Mouse (Mus musculus) megakaryocyte, adult 5-6 weeks (primary cell): ENCODE measurements around the gene Ropn1l. TPM values are rescaled to one million over a fixed set of nuclear protein-coding genes. Genes with fewer than 3 reads are reported as not detected.

Source experiments
- ATAC-seq: 2 replicates; pipeline ENCODE4 v1.8.0; 2016; ENCODE audit warnings: mild to moderate bottlenecking, inconsistent platforms; ENCODE audit not compliant: poor library complexity, severe bottlenecking
- total RNA-seq, 2 experiments: library from RNA; stranded (forward) in 1 of 2; stranded (reverse) in 1 of 2; fragments of 153-499, 151-499 nt in 1 of 2; fragments of 221-1000, 200-1000 nt in 1 of 2; gene quantifications; 2 replicates each; pipeline versions ENCODE4 v1.2.3 to v1.2.4; 2015 to 2017

Ropn1l gene
- total RNA-seq, 2 experiments from 2014 or later: 1.4 to 1.5 TPM

DNA sequence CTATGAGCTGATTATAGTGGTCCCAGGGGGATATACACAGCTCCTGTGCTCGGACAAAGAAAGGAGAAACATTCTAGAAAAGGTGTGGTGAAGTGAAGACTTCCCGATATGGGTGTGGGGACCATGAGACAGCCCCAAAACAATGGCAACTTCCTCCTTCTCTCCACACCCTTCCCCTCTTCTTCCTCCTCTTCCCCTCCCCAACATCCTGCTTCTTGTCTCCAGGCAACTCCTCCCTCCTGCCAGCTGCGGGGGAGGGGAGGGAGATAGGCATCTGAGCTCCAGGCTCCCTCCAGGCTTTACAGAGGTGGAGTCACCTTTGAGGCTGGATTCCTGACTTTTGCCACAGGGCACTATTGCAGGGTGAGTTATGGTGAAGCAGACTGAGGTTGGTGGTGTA lies 40.6 kb downstream of the Ropn1l start:
- ATAC-seq: peak; percentile 82

DNA sequence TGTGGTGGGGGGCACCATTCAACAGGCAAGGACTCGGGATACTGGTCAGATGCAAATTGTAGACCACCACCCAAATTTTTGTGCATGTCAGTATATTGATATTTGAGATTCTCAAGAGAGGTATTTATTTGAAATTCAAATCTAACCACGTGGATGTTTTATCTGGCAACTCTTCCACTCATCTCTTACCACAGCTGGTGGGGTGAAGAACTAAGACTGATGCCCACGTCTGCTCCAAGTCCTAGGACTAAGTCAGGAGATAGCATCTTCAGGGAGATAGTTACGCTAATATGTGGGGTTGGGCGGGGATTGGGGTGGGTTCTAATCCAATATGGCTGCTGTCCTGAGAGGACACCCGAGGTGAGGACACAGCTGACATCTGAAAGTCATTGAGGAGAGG lies 41.1 kb downstream of the Ropn1l start:
- ATAC-seq: no peak

DNA sequence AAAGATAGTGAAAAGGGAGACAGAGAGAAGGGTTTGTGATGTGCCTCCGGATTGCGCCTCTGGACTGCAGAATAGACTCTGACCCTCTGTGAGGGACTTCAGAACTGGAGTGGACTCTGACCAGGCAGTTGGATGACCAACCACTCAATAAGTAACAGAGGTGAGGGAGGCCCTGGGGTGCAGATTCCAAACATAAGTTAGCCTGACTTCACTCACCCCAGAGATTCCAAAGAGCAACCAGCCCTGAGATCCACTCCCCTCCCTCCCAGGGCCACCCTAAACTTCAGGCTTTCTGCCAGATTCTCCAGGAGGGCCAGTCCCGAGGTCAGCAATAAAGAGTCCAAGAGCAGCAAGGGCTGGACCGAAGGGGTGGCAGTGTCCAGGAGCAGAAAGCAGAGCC lies 46.0 kb downstream of the Ropn1l start:
- no peak for ATAC-seq

GRCm38 (mm10) chr15:31406881-31407280 lies 46.7 kb downstream of the Ropn1l start:
- no peak for ATAC-seq

DNA sequence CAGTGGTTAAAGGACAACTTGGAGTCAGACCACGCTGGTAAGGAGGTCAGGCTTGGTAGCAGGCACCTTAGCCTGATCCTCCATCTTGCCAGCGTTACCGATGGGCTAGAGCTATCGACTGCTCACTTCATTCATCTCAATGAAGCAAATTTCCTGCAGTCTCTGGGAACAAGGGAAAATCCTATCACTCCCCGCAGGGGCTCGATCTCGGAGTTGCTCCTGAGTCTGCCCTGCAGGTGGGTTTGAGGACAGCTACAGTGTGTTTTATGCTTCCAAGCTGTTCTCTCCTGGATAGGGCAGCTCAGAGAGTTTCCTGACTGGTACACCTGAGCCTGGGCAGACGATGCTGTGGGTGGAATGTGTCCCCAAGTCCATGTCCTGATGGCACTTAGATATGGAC lies 49.2 kb downstream of the Ropn1l start:
- no peak for ATAC-seq

GRCm38 (mm10) chr15:31402200-31402892 lies 51.2 kb downstream of the Ropn1l start:
- no peak for ATAC-seq

DNA sequence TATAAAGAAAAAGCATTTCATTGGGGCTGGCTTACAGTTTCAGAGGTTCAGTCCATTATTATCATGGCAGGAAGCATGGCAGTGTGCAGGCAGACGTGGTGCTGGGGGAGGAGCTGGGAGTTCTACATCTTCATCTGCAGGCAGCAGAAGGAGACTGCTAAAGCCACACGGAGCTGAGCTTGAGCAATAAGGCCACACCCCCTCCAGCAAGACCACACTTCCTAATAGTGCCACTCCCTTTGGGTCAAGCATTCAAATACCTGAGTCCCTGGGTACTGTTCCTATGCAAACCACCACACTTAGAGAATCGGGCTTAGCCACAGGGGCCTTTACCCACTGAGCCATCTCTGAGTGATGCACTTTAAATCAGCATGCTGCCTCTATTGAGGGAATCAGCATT lies 52.6 kb downstream of the Ropn1l start:
- ATAC-seq: peak; percentile 97

DNA sequence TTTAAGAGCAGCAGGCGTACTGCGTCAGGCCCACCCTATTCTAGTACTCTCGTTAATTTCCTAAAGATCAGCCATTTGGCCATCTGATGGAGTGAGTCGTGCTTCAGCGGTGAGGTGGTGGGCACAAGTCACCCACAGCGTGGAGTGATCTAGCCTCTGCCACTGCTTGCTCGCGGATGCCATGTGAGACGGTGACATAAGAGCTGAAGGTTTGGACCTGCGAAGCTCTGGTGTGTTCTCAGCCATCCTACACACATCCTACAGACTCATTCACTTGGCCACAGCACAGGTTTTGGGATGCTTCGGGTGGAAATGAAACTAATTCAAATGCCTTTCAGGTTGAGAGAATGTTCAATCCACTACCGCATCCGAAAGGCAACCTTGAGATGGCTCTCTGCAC lies 54.8 kb downstream of the Ropn1l start:
- ATAC-seq: no peak

DNA sequence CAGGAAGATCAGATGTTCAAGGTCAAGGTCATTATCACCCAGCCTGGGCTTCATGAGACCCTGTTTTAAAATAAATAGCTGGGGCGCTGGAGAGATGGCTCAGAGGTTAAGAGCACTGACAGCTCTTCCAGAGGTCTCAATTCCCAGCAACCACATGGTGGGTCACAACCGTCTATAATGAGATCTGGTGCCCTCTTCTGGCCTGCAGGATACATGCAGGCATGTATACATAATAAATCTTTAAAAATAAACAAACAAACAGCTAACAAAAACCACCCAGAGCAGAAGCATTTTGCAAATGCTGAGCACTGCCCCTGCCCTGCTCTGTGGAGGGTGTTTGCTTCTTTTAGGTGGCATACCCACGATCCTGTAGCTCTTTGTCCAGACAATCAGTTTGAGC lies 56.2 kb downstream of the Ropn1l start:
- ATAC-seq: no peak

- no peak for ATAC-seq
Measured at GRCm38 (mm10) chr15:31396755-31397154, 56.8 kb downstream of the Ropn1l start.

- no peak for ATAC-seq
Measured at GRCm38 (mm10) chr15:31395986-31396385, 57.6 kb downstream of the Ropn1l start.

DNA sequence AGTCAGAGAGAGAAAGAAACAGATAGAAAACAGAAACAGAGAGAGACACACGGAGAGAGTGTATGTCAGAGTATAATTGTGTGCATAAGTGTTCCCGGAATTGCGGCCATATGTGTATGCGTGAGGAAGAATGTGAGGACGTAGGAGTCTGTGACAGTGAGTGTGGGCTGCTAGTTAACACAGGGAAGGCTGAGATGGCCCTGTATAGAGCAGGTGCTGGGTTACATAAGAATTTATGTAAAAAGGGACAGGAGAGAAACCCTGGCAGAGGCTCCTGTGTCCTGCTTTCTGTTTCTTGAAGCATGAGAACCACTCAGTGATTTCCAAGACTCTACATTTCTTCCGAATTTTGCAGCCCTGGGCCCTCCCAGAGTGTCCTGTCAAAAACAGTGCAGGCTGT lies 60.1 kb downstream of the Ropn1l start:
- no peak for ATAC-seq

DNA sequence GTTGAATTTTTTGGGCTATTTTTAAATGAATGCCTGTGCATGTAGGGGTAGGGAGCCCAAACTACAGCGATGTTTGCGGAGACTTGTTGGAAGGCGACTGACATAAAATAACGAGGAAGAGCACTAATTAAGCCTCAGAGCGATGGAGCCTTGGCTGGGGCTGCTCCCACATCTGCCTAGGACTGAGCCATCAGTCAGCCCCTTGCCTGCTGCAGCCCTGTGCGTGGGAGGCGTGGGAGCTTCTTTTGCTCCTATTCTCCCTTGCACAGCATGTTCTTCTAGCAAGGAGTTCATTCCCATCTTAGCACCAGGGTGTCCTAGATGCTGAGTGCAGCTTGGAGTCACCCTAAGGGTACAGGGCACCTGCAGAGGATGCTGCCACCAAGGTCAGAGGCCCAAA lies 60.8 kb downstream of the Ropn1l start:
- no peak for ATAC-seq

DNA sequence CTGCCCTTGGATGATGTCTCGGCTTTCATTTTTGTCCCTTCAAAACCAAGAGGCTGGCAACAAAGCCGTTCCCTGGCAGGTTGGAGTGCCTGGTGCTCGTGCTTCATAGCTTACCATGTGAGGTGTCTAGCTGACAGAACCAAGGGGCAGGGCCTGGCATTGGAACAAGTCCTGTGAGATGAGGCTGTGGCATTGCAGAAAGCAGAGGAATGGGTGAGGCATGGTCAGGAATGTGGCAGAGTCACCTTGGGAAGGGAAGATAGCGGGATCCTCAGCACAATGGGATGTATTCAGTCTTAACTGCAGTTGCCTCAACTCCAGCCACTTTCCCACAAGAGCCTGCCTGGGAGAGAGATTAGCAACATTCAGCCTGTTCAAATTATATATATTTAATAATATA lies 61.4 kb downstream of the Ropn1l start:
- ATAC-seq: no peak

Other genes with a start within 250 kb of the Ropn1l start
- 91.4 and 97.3 TPM in 2 replicates for gene Dap, start 229.4 kb downstream of the Ropn1l start, total RNA-seq (2015)
- gene Dap, start 229.4 kb downstream of the Ropn1l start, total RNA-seq (2017): 63.1 and 66.6 TPM in 2 replicates
- 4.8 and 5.1 TPM in 2 replicates for gene Ankrd33b, start 86.0 kb downstream of the Ropn1l start, total RNA-seq (2015)
- gene Ankrd33b, start 86.0 kb downstream of the Ropn1l start, total RNA-seq (2017): 5.8 and 9.1 TPM in 2 replicates
- 35.7 and 38.4 TPM in 2 replicates for gene March6, start 77.3 kb upstream of the Ropn1l start, total RNA-seq (2015)
- gene March6, start 77.3 kb upstream of the Ropn1l start, total RNA-seq (2017): 31.1 and 34.2 TPM in 2 replicates
- gene Cmbl, start 111.7 kb upstream of the Ropn1l start, total RNA-seq (2015): 0.46 TPM in 1 of 2 replicates, not detected in the other
- gene Cmbl, start 111.7 kb upstream of the Ropn1l start, total RNA-seq (2017): 0.48 TPM in 1 of 2 replicates, not detected in the other
- gene Cct5, start 148.1 kb upstream of the Ropn1l start, total RNA-seq (2015): 274 and 308 TPM in 2 replicates
- 263 and 265 TPM in 2 replicates for gene Cct5, start 148.1 kb upstream of the Ropn1l start, total RNA-seq (2017)
- gene Fam173b, start 148.1 kb upstream of the Ropn1l start, total RNA-seq (2015): 7.0 and 10.5 TPM in 2 replicates
- gene Fam173b, start 148.1 kb upstream of the Ropn1l start, total RNA-seq (2017): 5.6 and 8.0 TPM in 2 replicates